Mouse (Mus musculus) inflammation-experienced regulatory T-cells, adult 6 months (primary cell): ENCODE results near the gene Olfr370. TPM values are rescaled to one million over a fixed set of nuclear protein-coding genes. Genes with fewer than 3 reads are reported as not detected.
"Not testable (repeated sequence)": the region's sequence is repeated elsewhere in the genome, so short reads cannot be mapped to it uniquely, and the experiment has no call there.

Experiments used
- ATAC-seq: one replicate; pipeline ENCODE4 v1.8.0; 2017
- polyA plus RNA-seq, 3 experiments: library from polyadenylated mRNA; unstranded; fragments of 100-300 nt; shearing (Covaris generic); gene quantifications; one replicate each; pipeline ENCODE4 v1.2.1; 2017

Gene Olfr370
- polyA plus RNA-seq: not detected

GRCm38 (mm10) chr8:83535736-83536135 lies at the start of gene Olfr370:
TSS of gene Olfr370 (plus strand) at chr8:83535780.
- ATAC-seq: no peak

GRCm38 (mm10) chr8:83511696-83512095 lies 23.9 kb upstream of the Olfr370 start:
- no peak for ATAC-seq

- ATAC-seq: no peak
These were observed 15.1 kb upstream of the Olfr370 start for GRCm38 (mm10) chr8:83520432-83520831.

GRCm38 (mm10) chr8:83520907-83521306 lies 14.7 kb upstream of the Olfr370 start:
- ATAC-seq: not testable (repeated sequence)

- ATAC-seq: no peak
These were observed 14.3 kb upstream of the Olfr370 start for GRCm38 (mm10) chr8:83521310-83521709.

GRCm38 (mm10) chr8:83534802-83535201 lies 778 bp upstream of the Olfr370 start:
- ATAC-seq: no peak

- no peak for ATAC-seq
These were observed 27.1 kb downstream of the Olfr370 start for GRCm38 (mm10) chr8:83562669-83563068.

- ATAC-seq: no peak
These were observed 27.7 kb downstream of the Olfr370 start for GRCm38 (mm10) chr8:83563246-83563645.

GRCm38 (mm10) chr8:83565731-83566375 lies 30.3 kb downstream of the Olfr370 start:
- ATAC-seq: no peak

- peak; percentile 93 for ATAC-seq
These were observed 31.2 kb downstream of the Olfr370 start, which contains the start of gene Ndufb7 for GRCm38 (mm10) chr8:83566469-83567395. TSS of gene Ndufb7 (plus strand) at chr8:83566671.

GRCm38 (mm10) chr8:83567668-83568067 lies 32.1 kb downstream of the Olfr370 start:
- no peak for ATAC-seq

- no peak for ATAC-seq
These were observed 32.5 kb downstream of the Olfr370 start for GRCm38 (mm10) chr8:83568128-83568527.

GRCm38 (mm10) chr8:83568755-83569154 lies 33.2 kb downstream of the Olfr370 start:
- ATAC-seq: no peak

- ATAC-seq: no peak
These were observed 33.6 kb downstream of the Olfr370 start for GRCm38 (mm10) chr8:83569165-83569564.

GRCm38 (mm10) chr8:83570272-83571000 lies 34.9 kb downstream of the Olfr370 start:
- ATAC-seq: no peak

- not testable (repeated sequence) for ATAC-seq
These were observed 35.4 kb downstream of the Olfr370 start for GRCm38 (mm10) chr8:83571001-83571340.

- no peak for ATAC-seq
These were observed 36.2 kb downstream of the Olfr370 start for GRCm38 (mm10) chr8:83571791-83572190.

GRCm38 (mm10) chr8:83572246-83572812 lies 36.7 kb downstream of the Olfr370 start:
- no peak for ATAC-seq

- ATAC-seq: peak; percentile 100
These were observed 37.7 kb downstream of the Olfr370 start for GRCm38 (mm10) chr8:83573140-83573875.

GRCm38 (mm10) chr8:83574631-83575315 lies 39.2 kb downstream of the Olfr370 start:
- no peak for ATAC-seq
